Mouse (Mus musculus) layer of hippocampus, postnatal 14 days (tissue): ENCODE measurements around the gene Btbd7. TPM values are rescaled to one million over a fixed set of nuclear protein-coding genes. Genes with fewer than 3 reads are reported as not detected.

Source experiments
- DNase-seq, 2 experiments: peaks; one replicate each; pipeline ENCODE4 v3.0.0; 2021 to 2022; ENCODE audit warnings: low spot score in 2 of 2, mixed read lengths in 1 of 2
- total RNA-seq, 2 experiments: library from RNA; stranded (reverse); gene quantifications; 2 replicates each; pipeline ENCODE4 v1.2.3; 2021

Gene Btbd7
- total RNA-seq, 2 experiments from 2014 or later, result 18.0 to 20.5 TPM

DNA sequence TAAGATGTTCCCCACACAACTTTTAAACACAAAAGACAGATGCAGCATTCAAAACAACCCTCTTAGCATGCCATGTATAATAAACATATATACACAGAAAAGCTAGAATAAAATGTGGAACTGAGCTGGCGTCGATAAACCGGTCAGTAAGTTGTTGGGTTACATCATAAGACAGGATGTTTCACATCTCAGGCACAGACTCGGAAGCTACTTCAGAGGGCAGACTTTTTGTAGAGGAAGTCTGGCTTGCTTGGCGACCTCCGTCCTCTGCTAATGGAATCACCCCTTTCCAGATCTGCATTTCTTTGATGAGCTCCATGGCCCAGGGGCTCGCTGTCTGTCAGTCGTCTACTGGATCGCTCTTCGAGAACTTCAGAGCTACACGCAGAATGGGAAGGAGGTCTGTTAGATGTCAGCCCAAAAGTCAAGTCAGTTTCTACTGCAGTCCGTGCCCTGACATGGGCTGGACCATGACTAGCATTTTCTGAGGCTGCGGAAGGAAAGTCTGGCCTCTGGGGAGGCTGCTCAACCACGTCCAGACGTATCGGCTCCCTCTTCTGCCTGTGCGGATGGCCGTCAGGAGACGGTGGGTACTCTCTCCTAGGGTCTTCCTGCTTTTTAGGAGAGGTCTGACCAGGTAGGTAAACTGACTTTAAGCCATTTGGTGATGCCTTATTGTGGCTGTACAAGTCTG is 93.2 kb downstream of the Btbd7 start:
- no peak for DNase-seq

DNA sequence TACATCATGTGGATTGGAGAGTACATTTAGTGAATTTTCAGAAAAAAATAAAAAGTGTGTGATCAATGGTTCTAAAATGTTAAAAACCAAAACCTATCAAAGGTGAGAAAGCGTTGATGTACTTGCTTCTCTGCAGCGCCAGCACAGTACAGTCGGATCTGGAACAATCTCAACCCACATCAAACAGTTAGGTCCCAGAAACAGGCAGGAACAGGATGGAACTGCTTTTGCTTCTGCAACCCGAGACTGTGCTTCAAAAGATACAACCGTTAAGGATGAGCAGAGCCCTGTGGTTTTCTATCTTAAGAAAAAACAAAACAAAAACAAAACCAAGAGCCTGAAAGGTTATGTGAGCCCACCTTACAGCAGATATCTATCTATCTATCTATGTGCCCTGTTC is 95.4 kb downstream of the Btbd7 start:
- DNase-seq, result no peak

- DNase-seq, result no peak
Observed at GRCm38 (mm10) chr12:102779452-102779851, 98.8 kb downstream of the Btbd7 start.

GRCm38 (mm10) chr12:102778151-102778550 is 100.1 kb downstream of the Btbd7 start:
- no peak for DNase-seq

DNA sequence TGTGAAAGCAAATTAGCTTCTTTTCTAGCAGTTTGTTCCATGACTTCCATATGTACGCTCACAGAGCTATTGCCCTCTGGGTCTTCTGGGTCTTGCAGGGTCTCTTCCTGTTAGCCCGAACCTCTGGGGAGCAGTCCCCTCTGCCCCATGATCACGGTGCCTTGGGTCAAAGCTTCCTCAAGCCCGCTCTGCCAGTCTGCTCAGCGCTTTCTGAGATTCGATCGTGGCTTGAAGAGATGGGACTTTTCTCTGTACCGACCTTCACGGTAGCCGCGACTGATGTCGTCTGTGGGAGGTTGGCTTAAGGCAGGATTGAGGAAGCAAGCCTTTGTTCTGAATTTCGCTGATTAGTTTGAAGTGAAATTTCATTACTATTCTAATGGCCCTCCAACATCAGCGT is 102.2 kb downstream of the Btbd7 start:
- DNase-seq, result no peak

- no peak for DNase-seq
Observed at GRCm38 (mm10) chr12:102772676-102773075, 105.6 kb downstream of the Btbd7 start.

DNA sequence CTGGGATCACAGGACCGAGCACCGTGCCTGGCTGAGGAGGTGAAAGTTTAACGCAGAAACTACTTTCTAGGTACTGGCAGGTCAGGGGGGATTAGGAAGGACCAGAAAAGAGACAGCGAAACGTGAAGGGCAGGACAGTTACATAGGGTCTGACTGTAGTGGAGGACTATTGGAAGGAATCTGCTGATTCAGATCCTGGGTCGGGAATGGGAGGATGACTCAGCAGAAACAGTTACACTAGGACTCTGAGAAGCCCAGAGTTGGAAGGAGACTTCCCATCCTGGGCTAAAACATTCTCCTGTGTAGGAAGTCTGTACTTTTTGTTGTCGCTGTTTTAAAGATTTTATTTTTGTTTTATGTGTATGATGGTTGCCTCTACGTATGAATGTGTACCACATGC is 106.7 kb downstream of the Btbd7 start:
- no peak for DNase-seq

GRCm38 (mm10) chr12:102769000-102769399 is 109.3 kb downstream of the Btbd7 start:
- no peak for DNase-seq

DNA sequence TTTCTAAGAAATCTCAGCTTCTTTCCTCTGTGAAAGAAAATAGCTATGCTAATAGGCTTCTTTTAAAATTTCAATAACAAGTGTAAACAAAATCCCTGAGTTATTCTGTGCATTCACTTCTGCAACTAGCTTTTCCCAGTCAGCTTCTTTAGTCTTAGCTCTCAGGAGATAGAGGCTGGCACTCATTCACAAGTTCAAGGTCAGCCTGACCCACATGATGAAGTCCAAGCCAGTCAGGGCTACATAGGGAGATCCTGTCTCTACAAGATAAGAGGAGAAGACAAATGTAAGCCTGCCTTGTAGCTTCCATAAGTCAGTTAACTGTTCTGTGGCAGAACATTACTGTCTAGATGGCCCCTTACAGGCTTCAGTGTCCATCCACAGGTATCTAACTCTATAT is 114.6 kb downstream of the Btbd7 start:
- DNase-seq, result no peak

DNA sequence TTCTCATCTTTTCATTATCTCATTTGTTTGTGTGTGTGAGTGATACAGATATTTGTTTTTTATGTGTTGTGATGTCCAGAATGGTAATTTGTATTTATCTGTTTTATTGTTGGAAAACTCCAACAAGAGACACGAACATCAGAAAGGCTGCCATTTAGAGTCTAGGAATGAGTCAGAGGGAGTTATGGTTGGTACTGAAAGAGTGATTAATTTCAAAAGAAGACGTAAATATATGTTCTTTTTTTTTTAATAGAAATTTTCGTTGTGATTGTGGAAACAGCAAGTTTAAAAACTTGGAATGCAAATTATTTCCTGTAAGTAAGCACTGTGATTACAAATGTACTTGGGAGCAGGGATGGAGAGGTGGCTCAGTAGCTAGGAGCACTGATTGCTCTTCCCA is 116.6 kb downstream of the Btbd7 start:
- no peak for DNase-seq

- DNase-seq, result no peak
Observed at GRCm38 (mm10) chr12:102758936-102759335, 119.3 kb downstream of the Btbd7 start.

DNA sequence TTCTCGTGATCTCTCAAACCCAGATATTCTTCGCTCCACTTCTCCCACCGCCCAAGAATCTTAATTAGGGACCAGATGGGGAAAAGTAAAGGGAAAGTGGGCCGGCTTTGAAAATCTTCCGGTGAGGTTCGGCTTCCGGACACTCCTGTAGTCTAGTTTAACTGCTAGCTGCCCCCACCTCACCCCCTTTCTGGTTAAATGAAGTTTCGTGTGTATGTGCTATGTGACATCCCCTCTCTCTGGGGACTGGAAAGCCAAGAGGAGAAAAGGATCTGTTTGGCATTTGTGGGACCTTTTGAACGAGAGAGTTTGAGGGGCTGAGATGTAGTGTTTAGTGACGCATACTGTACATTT is 119.9 kb downstream of the Btbd7 start, which contains the start of gene Gm20604:
Gene Gm20604, minus strand, starts transcription at position 270 of the 354 bp plus-strand sequence.
- DNase-seq, result no peak

DNA sequence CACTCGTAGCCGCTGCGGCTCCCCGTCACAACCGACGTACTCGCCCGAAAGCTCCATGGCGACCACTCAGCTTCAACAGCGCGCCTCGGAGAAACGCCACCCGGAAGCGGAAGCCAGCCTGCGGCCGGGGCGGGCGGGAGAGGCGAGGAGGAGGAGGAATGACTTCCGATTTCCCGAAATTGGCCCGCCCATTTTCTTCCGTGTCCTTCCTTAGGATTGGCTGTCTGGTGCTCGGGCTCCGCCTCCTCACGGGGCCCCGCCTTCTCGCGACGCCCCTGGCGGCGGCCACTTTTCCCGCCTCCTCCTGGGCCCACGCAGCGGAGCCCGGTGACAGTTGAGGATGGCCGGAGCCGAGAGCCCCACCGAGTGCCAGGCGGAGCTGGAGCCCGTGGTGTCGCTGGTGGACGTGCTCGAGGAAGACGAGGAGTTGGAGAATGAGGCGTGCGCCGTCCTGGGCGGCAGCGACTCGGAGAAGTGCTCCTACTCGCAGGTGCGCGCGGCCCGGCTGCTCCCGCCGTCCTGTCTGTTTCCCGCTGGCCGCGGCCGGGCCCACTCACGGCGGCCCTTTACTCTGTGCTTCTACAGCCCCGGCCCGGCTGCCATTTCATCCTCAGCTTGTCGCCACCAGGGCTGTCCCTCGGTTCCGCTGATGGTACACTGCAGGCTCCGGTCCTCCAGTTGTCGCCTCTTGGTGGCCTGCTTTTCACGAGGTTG is 120.4 kb downstream of the Btbd7 start, which contains the start of the genes Gm28051, Gon7 and Ubr7:
Gene Gm28051, minus strand, starts transcription at position 77 of the 714 bp plus-strand sequence.
Gene Gon7, minus strand, starts transcription at position 115 of the 714 bp plus-strand sequence.
Gene Ubr7, plus strand, starts transcription at position 279 of the 714 bp plus-strand sequence.
- DNase-seq, result peak; percentile 97 to 98

GRCm38 (mm10) chr12:102757055-102757688 is 121.1 kb downstream of the Btbd7 start:
- no peak for DNase-seq

GRCm38 (mm10) chr12:102756304-102756703 is 122.0 kb downstream of the Btbd7 start:
- DNase-seq, result no peak

- DNase-seq, result no peak
Observed at GRCm38 (mm10) chr12:102748256-102748655, 130.0 kb downstream of the Btbd7 start.

DNA sequence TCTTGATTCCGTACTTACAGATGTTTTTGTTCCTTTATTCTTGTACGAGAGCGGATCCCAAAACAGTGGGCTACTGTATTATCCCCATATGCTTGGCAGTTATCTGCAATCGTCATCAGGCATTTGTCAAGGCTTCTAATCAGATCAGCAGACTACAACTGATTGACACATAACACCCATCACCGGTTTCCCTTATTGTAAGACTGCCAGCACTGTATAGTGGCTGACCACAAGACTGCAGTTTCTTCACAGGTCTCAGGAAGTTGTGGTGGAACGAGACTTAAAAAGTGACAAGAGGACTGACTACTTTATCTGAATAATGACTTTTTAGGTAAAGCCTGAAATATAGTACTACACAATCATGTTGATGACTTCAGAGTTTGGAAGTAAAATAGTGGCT is 133.4 kb downstream of the Btbd7 start:
- no peak for DNase-seq

- DNase-seq, result peak; percentile 88 to 91
Observed at GRCm38 (mm10) chr12:102743589-102744574, 134.4 kb downstream of the Btbd7 start, which contains the start of the genes Moap1 and Tmem251. Gene Moap1, minus strand, starts transcription at chr12:102743661. Gene Tmem251, plus strand, starts transcription at chr12:102743762.

DNA sequence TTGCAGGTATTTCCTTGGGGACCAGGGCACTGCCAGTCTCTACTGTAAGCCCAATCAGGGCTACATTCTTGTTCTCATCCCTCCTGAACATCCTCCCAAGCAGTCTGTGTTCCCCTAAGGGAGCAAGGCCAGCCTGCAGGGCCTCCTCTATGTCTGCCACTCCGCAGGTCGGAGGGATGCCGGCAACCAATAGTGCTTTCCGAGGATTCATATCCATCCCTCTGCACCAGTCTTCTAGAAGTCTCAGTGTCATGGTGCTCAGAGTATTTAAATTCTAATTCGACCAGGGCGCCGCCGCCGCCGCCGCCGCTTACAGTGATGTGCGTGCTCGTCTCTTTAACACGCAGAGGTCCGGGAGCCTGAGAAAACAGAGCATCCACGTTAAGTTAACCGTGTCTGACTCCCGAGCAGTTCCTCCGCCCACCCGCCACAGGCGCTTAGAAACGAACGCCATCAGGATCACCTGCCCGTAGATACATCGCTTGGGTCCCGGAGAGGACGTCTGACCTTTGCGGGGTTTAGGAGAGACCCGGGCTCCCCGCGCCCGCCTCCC is 135.2 kb downstream of the Btbd7 start:
- no peak for DNase-seq

DNA sequence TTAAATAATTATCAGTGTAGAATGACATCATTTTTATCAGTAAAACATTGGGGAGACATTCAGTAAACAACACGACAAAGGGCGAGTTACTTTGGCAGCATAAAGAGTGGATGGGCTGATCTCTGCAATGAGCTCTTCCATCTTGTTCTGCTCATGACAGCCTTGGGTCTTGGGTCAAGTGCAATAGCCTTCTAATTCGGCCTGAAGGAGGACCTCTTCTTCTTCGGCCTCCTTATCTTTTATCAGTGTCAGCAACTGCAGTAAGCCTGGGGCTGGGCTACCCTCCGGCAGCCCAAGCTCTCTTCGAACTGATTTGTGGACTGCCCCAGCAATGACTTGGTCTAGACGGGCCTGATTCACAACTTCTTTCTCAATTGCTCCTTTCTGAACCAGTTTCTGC is 136.2 kb downstream of the Btbd7 start:
- DNase-seq, result no peak
